In genomic region chr4:62583265-62584092, GRCm38 (mm10) we compare ENCODE assay signal across 8 mouse cellular contexts. TPM values are rescaled to one million over a fixed set of nuclear protein-coding genes. Genes with fewer than 3 reads are reported as not detected.
DNase-seq lines count a peak whose midpoint lies in the region; ATAC-seq and TF ChIP-seq lines count a peak whose summit lies in the region.

No protein-coding gene starts in this region.

- 4% methylated on average over 42 of the region's 42 CpGs for WGBS in heart, embryonic 14.5 days
- WGBS in lung, embryonic 14.5 days = 3% methylated on average over 42 of the region's 42 CpGs

- no peak; the same call in 1 of the 2 replicates for TF ChIP-seq CTCF in lung, embryonic 14.5 days (IDR thresholded peaks at IDR 0.05; ENCODE audit: low read depth)

- H3K9ac ChIP-seq in heart, embryonic 14.5 days (ENCODE audit: low read length) = peak overlapping the region; percentile 70
- H3K9ac ChIP-seq in lung, embryonic 14.5 days = peak overlapping the region; percentile 48

- ATAC-seq in heart, embryonic 14.5 days (ENCODE audit: insufficient number of reproducible peaks, insufficient read depth, low FRiP score, low read depth) = peak; percentile 21; the same call in 1 of the 2 replicates
- peak; percentile 85 for ATAC-seq in lung, embryonic 14.5 days (ENCODE audit: insufficient read depth)
- peak; percentile 24; the same call in 1 of the 2 replicates for ATAC-seq in neutrophil, adult 5-6 weeks (ENCODE audit: extremely low read depth, insufficient number of reproducible peaks, low FRiP score, poor library complexity, severe bottlenecking)

- peaks cover 90% of the 10 kb centered on the region for H3K27me3 ChIP-seq in heart, embryonic 14.5 days (ENCODE audit: control insufficient read depth, insufficient read depth, low read length)
- peaks cover 29% of the 10 kb centered on the region for H3K27me3 ChIP-seq in lung, embryonic 14.5 days (ENCODE audit: insufficient read depth, low read length)

- H3K36me3 ChIP-seq in heart, embryonic 14.5 days (ENCODE audit: control insufficient read depth, insufficient read depth, low read length) = no peaks in the 10 kb centered on the region
- no peaks in the 10 kb centered on the region for H3K36me3 ChIP-seq in lung, embryonic 14.5 days (ENCODE audit: insufficient read depth)

- peaks cover 9 to 18% of the 10 kb centered on the region in 2 experiments for H3K4me1 ChIP-seq in heart, embryonic 14.5 days (ENCODE audit: control insufficient read depth in 2 of 2, insufficient read depth in 2 of 2, low read length in 2 of 2)
- peaks cover 3% of the 10 kb centered on the region; the same call in 1 of the 2 replicates for H3K4me1 ChIP-seq in lung, embryonic 14.5 days (ENCODE audit: insufficient read depth)

- H3K4me2 ChIP-seq in heart, embryonic 14.5 days (ENCODE audit: low read length) = peak overlapping the region; percentile 92
- H3K4me2 ChIP-seq in lung, embryonic 14.5 days = peak overlapping the region; percentile 68

- DNase-seq in B cell, adult 2 months = peak; percentile 46
- DNase-seq in T-cell, adult 2 months (ENCODE audit: low spot score) = peak; percentile 61
- peak; percentile 78 for DNase-seq in embryo, embryonic 10.5 days (ENCODE audit: low spot score)
- DNase-seq in kidney, postnatal 10 days = peak; percentile 72
- peak; percentile 73 for DNase-seq in lung, embryonic 14.5 days
- DNase-seq in urinary bladder, adult 2 months (ENCODE audit: low spot score) = peak; percentile 36

- no peaks in the 10 kb centered on the region for H3K9me3 ChIP-seq in heart, embryonic 14.5 days (ENCODE audit: control insufficient read depth, low read length)
- H3K9me3 ChIP-seq in lung, embryonic 14.5 days (ENCODE audit: low read depth, low read length) = no peaks in the 10 kb centered on the region

- peak overlapping the region; percentile 42 to 48 for H3K4me3 ChIP-seq in heart, embryonic 14.5 days (ENCODE audit: control insufficient read depth in 1 of 2, insufficient read depth in 1 of 2, low read depth in 1 of 2, low read length in 2 of 2)
- H3K4me3 ChIP-seq in lung, embryonic 14.5 days (ENCODE audit: low read depth, low read length) = peak overlapping the region; percentile 42

- H3K27ac ChIP-seq in heart, embryonic 14.5 days (replicated peaks in 1 of 2; ENCODE audit: control insufficient read depth in 1 of 2, insufficient read depth in 1 of 2, low read depth in 2 of 2, low read length in 2 of 2) = no peak overlapping the region
- no peak overlapping the region; the same call in 1 of the 2 replicates for H3K27ac ChIP-seq in lung, embryonic 14.5 days (ENCODE audit: low read depth)

RNA-seq across cellular contexts. Expression of gene Rgs3, which starts 23.8 kb away (rescaled TPM):
- polyA plus RNA-seq in heart, embryonic 14.5 days (2014; fragmentation: Nextera tagmentation; extraction: Ambion mirVana) = 58.9 and 70.4 TPM in 2 replicates
- 37.0 and 39.0 TPM in 2 replicates for polyA plus RNA-seq in lung, embryonic 14.5 days (2014; fragmentation: Nextera tagmentation; extraction: Ambion mirVana)
- 155 and 166 TPM in 2 replicates for total RNA-seq in neutrophil, adult 5-6 weeks (2017)
- polyA plus RNA-seq in urinary bladder, adult 2 months (2012; rRNA removed) = 56.4 and 57.0 TPM in 2 replicates

RNA-seq across cellular contexts. Expression of gene 4933430I17Rik, which starts 58.3 kb away (rescaled TPM):
- 0.11 and 0.41 TPM in 2 replicates for polyA plus RNA-seq in heart, embryonic 14.5 days (2014; fragmentation: Nextera tagmentation; extraction: Ambion mirVana)
- polyA plus RNA-seq in lung, embryonic 14.5 days (2014; fragmentation: Nextera tagmentation; extraction: Ambion mirVana) = 0.68 and 1.1 TPM in 2 replicates
- total RNA-seq in neutrophil, adult 5-6 weeks (2017) = 0.35 TPM in 1 of 2 replicates, not detected in the other
- 0.21 and 0.24 TPM in 2 replicates for polyA plus RNA-seq in urinary bladder, adult 2 months (2012; rRNA removed)

RNA-seq across cellular contexts. Expression of gene Pole3, which starts 58.6 kb away (rescaled TPM):
- polyA plus RNA-seq in heart, embryonic 14.5 days (2014; fragmentation: Nextera tagmentation; extraction: Ambion mirVana) = 47.3 and 50.7 TPM in 2 replicates
- polyA plus RNA-seq in lung, embryonic 14.5 days (2014; fragmentation: Nextera tagmentation; extraction: Ambion mirVana) = 94.5 and 96.4 TPM in 2 replicates
- total RNA-seq in neutrophil, adult 5-6 weeks (2017) = 10.7 and 13.1 TPM in 2 replicates
- 32.1 and 33.0 TPM in 2 replicates for polyA plus RNA-seq in urinary bladder, adult 2 months (2012; rRNA removed)

Comparison
In these comparisons a context has a peak if more than half of its experiments do, and no peak if none do; other contexts are left out.
1. ATAC-seq: peak in every context shown above with its lines; median percentile 85 in lung, embryonic 14.5 days; 24 in neutrophil, adult 5-6 weeks; 21 in heart, embryonic 14.5 days.